Mouse (Mus musculus) stomach, postnatal 0 days (tissue): ENCODE data around the gene Cd300lf. TPM values are rescaled to one million over a fixed set of nuclear protein-coding genes. Genes with fewer than 3 reads are reported as not detected.

Experiments
- ATAC-seq: fragments of 200-750 bp; cut with Nextera tagmentation; 2 replicates; pipeline ENCODE4 v1.8.0; 2017; ENCODE audit not compliant: low FRiP score, low TSS enrichment
- DNase-seq: peaks from one replicate; pipeline ENCODE4 v3.0.0-alpha.2; 2016; ENCODE audit warnings: low spot score
- H3K27ac ChIP-seq: fragments of 300-500 bp; sonication (generic); replicated peaks from 2 replicates; pipeline ENCODE4 v1.5.1; 2014; ENCODE audit warnings: mild to moderate bottlenecking, control low read depth
- H3K27me3 ChIP-seq: fragments of 300-500 bp; sonication (generic); 2 replicates; pipeline ENCODE4 v1.6.1; 2014; ENCODE audit warnings: low read length; ENCODE audit not compliant: control insufficient read depth, insufficient read depth
- H3K36me3 ChIP-seq: fragments of 300-500 bp; sonication (generic); 2 replicates; pipeline ENCODE4 v1.6.1; 2014; ENCODE audit warnings: low read length, mixed read lengths; ENCODE audit not compliant: control insufficient read depth, insufficient read depth
- H3K4me1 ChIP-seq: fragments of 300-500 bp; sonication (generic); replicated peaks from 2 replicates; pipeline ENCODE4 v1.6.1; 2014; ENCODE audit warnings: antibody characterized with exemption; ENCODE audit not compliant: control insufficient read depth, insufficient read depth
- H3K4me2 ChIP-seq: fragments of 300-500 bp; sonication (generic); replicated peaks from 2 replicates; pipeline ENCODE4 v1.6.1; 2014; ENCODE audit warnings: low read depth, mild to moderate bottlenecking, control low read depth, moderate library complexity
- H3K4me3 ChIP-seq: fragments of 300-500 bp; sonication (generic); 2 replicates; pipeline ENCODE4 v1.5.1; 2014; ENCODE audit warnings: low read depth, low read length, control low read depth
- H3K9ac ChIP-seq: fragments of 300-500 bp; sonication (generic); 2 replicates; pipeline ENCODE4 v1.6.1; 2014; ENCODE audit warnings: mild to moderate bottlenecking, low read length, control low read depth, mixed read lengths
- H3K9me3 ChIP-seq: fragments of 300-500 bp; sonication (generic); 2 replicates; pipeline ENCODE4 v1.6.1; 2016; ENCODE audit warnings: low read length; ENCODE audit not compliant: control insufficient read depth
- CTCF ChIP-seq: IDR thresholded peaks from 2 replicates; pipeline ENCODE4 v1.5.1; 2016; ENCODE audit warnings: antibody characterized with exemption, low read depth, mild to moderate bottlenecking, moderate library complexity
- EP300 ChIP-seq: optimal IDR thresholded peaks from 2 replicates; pipeline ENCODE3; 2016; ENCODE audit warnings: antibody characterized with exemption
- WGBS: fragments of 180-500 bp; shearing (Covaris S2); extraction: QIAGEN DNeasy Blood & Tissue Kit; methylation state at CpG from one replicate; pipeline ENCODE4 v1.1.7; 2014; 5-methylcytosine and 5-hydroxymethylcytosine counted together
- polyA plus RNA-seq: library from polyadenylated mRNA; unstranded; fragments of >200 nt; fragmentation: Nextera tagmentation; extraction: Ambion mirVana; gene quantifications from 2 replicates; pipeline ENCODE4 v1.2.1, GENCODE M21; 2015

Cd300lf gene
- polyA plus RNA-seq, 1 experiment from 2014 or later = 0.47 TPM

DNA sequence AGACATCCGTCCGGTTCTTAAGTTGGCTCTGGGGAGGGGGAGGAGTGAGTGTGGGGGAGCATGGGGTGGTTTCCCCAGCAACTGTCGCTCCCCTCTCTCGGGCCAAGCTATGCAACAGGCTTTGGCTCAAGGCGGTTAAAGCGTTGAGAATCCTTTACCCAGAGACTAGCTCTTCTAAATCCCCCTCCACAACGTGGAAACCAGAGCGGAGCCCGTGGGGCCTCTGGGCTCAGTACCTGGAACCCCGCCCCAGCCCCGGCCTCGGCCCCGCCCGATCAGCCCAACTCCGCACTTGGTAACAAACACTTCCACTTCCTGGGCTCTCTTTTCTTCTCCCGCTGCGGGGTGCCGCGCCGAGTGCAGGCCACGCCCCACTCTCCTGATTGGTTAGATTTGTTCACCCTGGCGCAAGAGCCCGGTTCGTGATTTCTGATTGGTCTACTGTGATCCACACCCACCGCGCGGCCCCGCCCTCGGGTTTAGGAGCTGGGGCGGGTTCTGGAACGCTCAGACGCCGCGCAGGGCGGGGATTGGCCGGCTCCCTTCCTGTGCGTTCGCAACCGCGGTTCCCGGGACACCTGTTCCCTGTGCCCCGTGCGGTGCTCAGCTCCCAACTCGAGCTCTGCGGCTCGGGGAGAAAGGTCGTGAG, 29.2 kb upstream of the Cd300lf start, which contains the start of gene Slc9a3r1:
TSS of gene Slc9a3r1 (plus strand) at position 510 of the 649 bp plus-strand sequence.
- H3K4me2 ChIP-seq = peak within 1 kb of the TSS; percentile 90
- H3K36me3 ChIP-seq = no peaks in the 10 kb centered on the region
- H3K4me3 ChIP-seq = peak within 1 kb of the TSS; percentile 74
- no peaks in the 10 kb centered on the region for H3K27me3 ChIP-seq
- H3K27ac ChIP-seq = peak within 1 kb of the TSS; percentile 87
- ATAC-seq = peak; percentile 94
- under 1% methylated on average over 46 of the region's 47 CpGs for WGBS
- no peaks in the 10 kb centered on the region for H3K4me1 ChIP-seq
- peak within 1 kb of the TSS; percentile 68 for H3K9ac ChIP-seq
- TF ChIP-seq EP300 = no peak
- no peak for TF ChIP-seq CTCF
- DNase-seq = peak; percentile 99
- H3K9me3 ChIP-seq = no peaks in the 10 kb centered on the region

DNA sequence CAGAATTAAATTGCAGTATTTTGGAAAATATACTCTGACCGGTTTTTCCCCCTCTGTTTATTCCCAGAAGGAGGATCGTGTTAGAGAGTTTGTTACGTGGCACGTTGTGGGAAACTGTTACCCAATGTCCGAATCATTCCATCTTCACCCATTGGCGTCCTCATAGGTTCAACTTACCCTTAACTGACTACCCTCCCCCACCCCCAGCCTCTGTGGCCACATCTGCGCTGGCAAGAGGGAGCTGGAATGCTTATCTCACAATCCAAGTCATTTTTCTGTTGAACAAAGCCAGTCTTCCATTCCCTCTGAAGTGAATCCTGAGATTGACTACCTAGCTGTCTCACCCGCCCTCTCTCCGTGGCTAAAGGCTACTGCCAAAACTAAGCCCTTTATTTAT, 28.4 kb upstream of the Cd300lf start:
- Histone ChIP-seq H3K36me3 (no peaks in the 10 kb centered on the region), H3K27ac (peak overlapping the region; percentile 87), H3K4me2 (peak overlapping the region; percentile 90), H3K9ac (0 out of 2 replicates have a peak overlapping the region, but pooled peaks have one; percentile 23), H3K9me3 (no peaks in the 10 kb centered on the region), H3K4me1 (no peaks in the 10 kb centered on the region), H3K4me3 (peak overlapping the region; percentile 74), H3K27me3 (no peaks in the 10 kb centered on the region)
- no peak for ATAC-seq
- no peak for DNase-seq
- 22% methylated on average over 9 of the region's 9 CpGs for WGBS
- no peak for TF ChIP-seq CTCF
- TF ChIP-seq EP300 = no peak

DNA sequence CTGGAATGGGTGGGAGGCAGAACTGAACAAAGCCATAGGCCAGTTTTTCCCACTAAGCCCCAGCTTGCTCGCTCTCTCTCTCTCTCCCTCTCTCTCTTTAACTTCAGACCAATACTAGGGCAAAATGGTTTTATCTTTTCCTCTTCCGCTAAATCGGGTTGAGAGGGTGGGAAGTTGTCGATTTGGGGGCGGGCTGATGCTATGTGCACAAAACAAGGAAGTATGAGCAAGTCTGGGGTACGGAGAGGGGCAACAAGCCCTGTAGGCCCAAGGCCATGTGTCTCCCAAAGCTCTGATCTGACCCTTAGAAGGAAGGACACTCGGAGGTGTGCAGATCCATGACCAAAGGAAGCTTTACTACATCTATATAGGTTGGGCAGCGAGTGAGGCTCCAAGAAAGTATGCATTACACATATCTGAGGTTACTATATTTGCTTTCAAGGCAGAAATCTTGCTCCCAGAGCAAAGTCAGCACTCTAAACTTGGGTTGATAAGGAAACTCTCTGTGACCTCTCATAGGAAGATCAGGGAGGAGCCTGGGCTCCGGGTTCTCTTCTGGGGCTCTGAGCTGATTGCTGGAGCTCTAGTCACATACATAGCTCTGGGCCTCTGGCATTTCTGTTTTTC, 27.9 kb upstream of the Cd300lf start:
- Histone ChIP-seq H3K4me2 (no peak overlapping the region), H3K27me3 (no peaks in the 10 kb centered on the region), H3K4me1 (no peaks in the 10 kb centered on the region), H3K9ac (no peak overlapping the region), H3K27ac (peak overlapping the region; percentile 87), H3K4me3 (no peak overlapping the region), H3K36me3 (no peaks in the 10 kb centered on the region), H3K9me3 (no peaks in the 10 kb centered on the region)
- no peak for ATAC-seq
- WGBS = 48% methylated on average over 9 of the region's 9 CpGs
- no peak for DNase-seq
- no peak for TF ChIP-seq CTCF
- no peak for TF ChIP-seq EP300

DNA sequence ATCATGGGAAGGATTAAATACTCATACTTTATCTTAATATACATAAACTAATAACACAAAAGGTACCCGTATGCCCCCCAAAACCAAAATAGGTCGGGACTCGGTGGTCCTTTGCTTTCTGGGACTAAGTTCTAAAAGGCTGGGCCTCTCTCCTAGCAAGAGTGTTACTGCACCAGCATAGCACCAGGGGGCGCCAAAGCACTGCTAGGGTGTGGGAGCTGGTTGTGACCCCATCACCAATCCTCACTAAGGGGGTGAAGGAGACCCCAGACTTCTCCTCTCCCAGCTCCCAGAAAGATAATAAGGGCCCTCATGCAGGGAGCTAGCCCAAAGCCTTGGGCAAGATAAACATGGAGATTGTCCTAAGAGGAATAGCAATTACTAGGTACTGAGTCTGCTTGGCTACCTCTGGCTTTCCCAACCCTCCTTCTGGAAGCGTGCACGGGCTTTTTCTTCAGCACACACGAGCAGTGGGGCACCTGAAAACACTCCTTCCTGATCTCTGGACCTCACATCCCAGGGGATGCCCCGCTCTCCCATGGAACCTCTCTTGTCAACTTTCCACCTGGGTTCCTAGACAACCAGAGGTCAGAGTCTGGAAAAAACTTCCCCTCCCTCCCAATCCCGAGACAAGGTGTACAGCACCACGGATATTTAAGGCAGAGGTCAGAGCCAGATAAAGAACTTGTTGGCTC, 27.2 kb upstream of the Cd300lf start:
- H3K4me1 ChIP-seq = no peaks in the 10 kb centered on the region
- H3K27me3 ChIP-seq = no peaks in the 10 kb centered on the region
- H3K4me3 ChIP-seq = no peak overlapping the region
- no peaks in the 10 kb centered on the region for H3K36me3 ChIP-seq
- ATAC-seq (no peak), DNase-seq (peak; percentile 86)
- no peak overlapping the region for H3K27ac ChIP-seq
- H3K9ac ChIP-seq = no peak overlapping the region
- 27% methylated on average over 10 of the region's 10 CpGs for WGBS
- H3K9me3 ChIP-seq = no peaks in the 10 kb centered on the region
- no peak overlapping the region for H3K4me2 ChIP-seq
- no peak for TF ChIP-seq EP300
- TF ChIP-seq CTCF = peak; percentile 94

DNA sequence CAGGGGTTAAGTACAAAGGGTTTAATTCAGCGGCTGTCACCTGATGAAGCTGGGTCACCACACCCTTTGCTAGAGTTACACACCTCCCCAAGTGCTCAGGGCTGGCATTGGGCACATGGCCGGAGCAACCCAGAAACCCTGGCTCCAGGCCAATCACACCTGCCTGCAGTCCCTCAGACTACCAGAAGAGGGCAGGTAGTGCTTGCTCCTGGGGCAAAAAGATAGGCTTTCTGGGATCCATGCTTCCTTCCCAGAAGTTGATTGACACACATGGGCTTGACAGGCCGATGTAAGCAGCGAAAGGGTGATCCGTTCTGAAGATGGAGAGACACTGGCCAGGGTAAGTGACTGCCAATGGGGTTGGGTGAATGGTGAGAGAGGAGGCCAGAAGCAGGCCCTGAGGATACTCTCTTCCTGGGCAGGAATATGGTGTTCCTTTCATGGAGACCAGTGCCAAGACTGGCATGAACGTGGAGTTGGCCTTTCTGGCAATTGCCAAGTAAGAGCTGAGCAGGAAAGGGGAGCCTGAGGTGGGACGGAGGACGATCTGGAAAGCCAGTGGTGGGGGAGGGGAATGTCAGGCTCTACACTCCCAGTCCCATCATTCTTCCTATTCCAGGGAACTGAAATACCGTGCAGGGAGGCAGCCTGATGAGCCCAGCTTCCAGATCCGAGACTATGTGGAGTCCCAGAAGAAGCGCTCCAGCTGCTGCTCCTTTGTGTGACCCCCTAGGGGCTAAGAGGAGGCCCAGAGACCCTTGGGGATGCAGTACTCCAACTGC, 26.4 kb upstream of the Cd300lf start:
- no peaks in the 10 kb centered on the region for H3K36me3 ChIP-seq
- ATAC-seq (peak; percentile 24; the same call in 1 of the 2 replicates), DNase-seq (peak; percentile 92)
- no peak overlapping the region for H3K4me2 ChIP-seq
- H3K9ac ChIP-seq = no peak overlapping the region
- H3K9me3 ChIP-seq = no peaks in the 10 kb centered on the region
- H3K27me3 ChIP-seq = no peaks in the 10 kb centered on the region
- no peak overlapping the region for H3K27ac ChIP-seq
- TF ChIP-seq EP300 (no peak), CTCF (peak; percentile 90)
- H3K4me3 ChIP-seq = no peak overlapping the region
- WGBS = 57% methylated on average over 11 of the region's 11 CpGs
- H3K4me1 ChIP-seq = no peaks in the 10 kb centered on the region
